Mouse (Mus musculus) embryonic facial prominence, embryonic 14.5 days (tissue): Measurements from ENCODE around the gene Gm28036. TPM values are rescaled to one million over a fixed set of nuclear protein-coding genes. Genes with fewer than 3 reads are reported as not detected.
A peak's percentile ranks its signal among the peaks of the same experiment; 100 is the strongest.

Experiments used
- ATAC-seq: fragments of 200-750 bp; cut with Nextera tagmentation; 2 replicates; pipeline ENCODE4 v1.8.0; 2017; ENCODE audit warnings: low read depth, moderate number of reproducible peaks, moderate TSS enrichment
- DNase-seq: peaks from one replicate; pipeline ENCODE4 v3.0.0-alpha.2; 2015; ENCODE audit warnings: low spot score
- H3K27ac ChIP-seq: fragments of 300-500 bp; sonication (generic); replicated peaks from 2 replicates; pipeline ENCODE4 v1.5.1; 2014; ENCODE audit warnings: low read depth, mild to moderate bottlenecking, low read length, moderate library complexity
- H3K27me3 ChIP-seq: fragments of 300-500 bp; sonication (generic); replicated peaks from 2 replicates; pipeline ENCODE4 v1.6.1; 2014; ENCODE audit warnings: low read length; ENCODE audit not compliant: control insufficient read depth, insufficient read depth
- H3K36me3 ChIP-seq: fragments of 300-500 bp; sonication (generic); 2 replicates; pipeline ENCODE4 v1.6.1; 2014; ENCODE audit warnings: low read length, mixed read lengths; ENCODE audit not compliant: control insufficient read depth, insufficient read depth
- H3K4me1 ChIP-seq: fragments of 300-500 bp; sonication (generic); 2 replicates; pipeline ENCODE4 v1.6.1; 2014; ENCODE audit warnings: antibody characterized with exemption, low read length; ENCODE audit not compliant: control insufficient read depth, insufficient read depth
- H3K4me2 ChIP-seq: fragments of 300-500 bp; sonication (generic); 2 replicates; pipeline ENCODE4 v1.6.1; 2014; ENCODE audit warnings: low read depth, mild to moderate bottlenecking, low read length, moderate library complexity, mixed read lengths
- H3K4me3 ChIP-seq: fragments of 300-500 bp; sonication (generic); 2 replicates; pipeline ENCODE4 v1.5.1; 2014; ENCODE audit warnings: low read depth, mild to moderate bottlenecking, low read length
- H3K9ac ChIP-seq: fragments of 300-500 bp; sonication (generic); 2 replicates; pipeline ENCODE4 v1.6.1; 2014; ENCODE audit warnings: low read depth, mild to moderate bottlenecking, low read length, moderate library complexity, mixed read lengths
- H3K9me3 ChIP-seq: fragments of 300-500 bp; sonication (generic); 2 replicates; pipeline ENCODE4 v1.6.1; 2016; ENCODE audit warnings: low read length; ENCODE audit not compliant: control insufficient read depth
- WGBS: fragments of 180-500 bp; shearing (Covaris S2); extraction: QIAGEN DNeasy Blood & Tissue Kit; methylation state at CpG from one replicate; pipeline ENCODE4 v1.1.7; 2014; 5-methylcytosine and 5-hydroxymethylcytosine counted together
- polyA plus RNA-seq: library from polyadenylated mRNA; unstranded; fragments of >200 nt; fragmentation: Nextera tagmentation; extraction: Ambion mirVana; gene quantifications from 2 replicates; pipeline ENCODE4 v1.2.1, GENCODE M21; 2014

The Gm28036 gene
- polyA plus RNA-seq, 1 experiment from 2014 or later: 10.6 TPM

GRCm38 (mm10) chr2:156110627-156111357 is 16.1 kb downstream of the Gm28036 start:
- under 1% methylated on average over 16 of the region's 16 CpGs for WGBS

GRCm38 (mm10) chr2:156091926-156092325 is 35.0 kb downstream of the Gm28036 start:
- no peak overlapping the region for H3K9ac ChIP-seq
- H3K9me3 ChIP-seq: no peaks in the 10 kb centered on the region
- 66% methylated on average over 5 of the region's 5 CpGs for WGBS
- H3K4me3 ChIP-seq: no peak overlapping the region
- no peak overlapping the region for H3K4me2 ChIP-seq
- ATAC-seq (no peak), DNase-seq (no peak)
- peaks cover 33% of the 10 kb centered on the region for H3K36me3 ChIP-seq
- no peaks in the 10 kb centered on the region for H3K4me1 ChIP-seq
- no peaks in the 10 kb centered on the region for H3K27me3 ChIP-seq
- no peak overlapping the region for H3K27ac ChIP-seq

More at GRCm38 (mm10) chr2:156110627-156111357, 16.1 kb downstream of the Gm28036 start:
- ATAC-seq: peak; percentile 75
- Histone ChIP-seq H3K9me3 (no peaks in the 10 kb centered on the region), H3K4me1 (peaks cover 14% of the 10 kb centered on the region), H3K36me3 (0 out of 2 replicates have a peak, but pooled peaks cover 6% of the 10 kb centered on the region), H3K27me3 (no peaks in the 10 kb centered on the region), H3K27ac (peak overlapping the region; percentile 94), H3K4me2 (peak overlapping the region; percentile 64), H3K4me3 (peak overlapping the region; percentile 89), H3K9ac (peak overlapping the region; percentile 98)
- peak; percentile 69 for DNase-seq

GRCm38 (mm10) chr2:156089799-156090198 is 37.1 kb downstream of the Gm28036 start:
- Histone ChIP-seq H3K4me3 (no peak overlapping the region), H3K27me3 (no peaks in the 10 kb centered on the region), H3K9ac (no peak overlapping the region), H3K4me1 (no peaks in the 10 kb centered on the region), H3K4me2 (no peak overlapping the region), H3K9me3 (no peaks in the 10 kb centered on the region), H3K36me3 (peaks cover 13% of the 10 kb centered on the region), H3K27ac (no peak overlapping the region)
- ATAC-seq (no peak), DNase-seq (no peak)
- WGBS: 89% methylated on average over 1 of the region's 1 CpGs

- no peak for ATAC-seq
- Histone ChIP-seq H3K27ac (no peak overlapping the region), H3K9me3 (no peaks in the 10 kb centered on the region), H3K27me3 (no peaks in the 10 kb centered on the region), H3K4me2 (no peak overlapping the region), H3K4me1 (no peaks in the 10 kb centered on the region), H3K9ac (no peak overlapping the region), H3K4me3 (no peak overlapping the region), H3K36me3 (peaks cover 13% of the 10 kb centered on the region)
- WGBS: 89% methylated on average over 7 of the region's 7 CpGs
- DNase-seq: no peak
Measured at GRCm38 (mm10) chr2:156087391-156088110, 39.3 kb downstream of the Gm28036 start.

GRCm38 (mm10) chr2:156084541-156084940 is 42.4 kb downstream of the Gm28036 start:
- H3K9ac ChIP-seq: no peak overlapping the region
- H3K27ac ChIP-seq: no peak overlapping the region
- no peak overlapping the region for H3K4me3 ChIP-seq
- DNase-seq: no peak
- no peaks in the 10 kb centered on the region for H3K4me1 ChIP-seq
- WGBS: 86% methylated on average over 3 of the region's 3 CpGs
- no peaks in the 10 kb centered on the region for H3K27me3 ChIP-seq
- no peak overlapping the region for H3K4me2 ChIP-seq
- H3K36me3 ChIP-seq: peaks cover 2% of the 10 kb centered on the region; the same call in 1 of the 2 replicates
- H3K9me3 ChIP-seq: no peaks in the 10 kb centered on the region
- ATAC-seq: no peak

- no peak for DNase-seq
- H3K4me2 ChIP-seq: no peak overlapping the region
Measured at GRCm38 (mm10) chr2:156080391-156080790, 46.5 kb downstream of the Gm28036 start.

GRCm38 (mm10) chr2:156079674-156080073 is 47.2 kb downstream of the Gm28036 start:
- DNase-seq (no peak), ATAC-seq (no peak)
- Histone ChIP-seq H3K4me3 (no peak overlapping the region), H3K27me3 (no peaks in the 10 kb centered on the region), H3K27ac (no peak overlapping the region), H3K4me2 (no peak overlapping the region), H3K4me1 (no peaks in the 10 kb centered on the region), H3K36me3 (peaks cover 41% of the 10 kb centered on the region), H3K9ac (no peak overlapping the region), H3K9me3 (no peaks in the 10 kb centered on the region)
- WGBS: 42% methylated on average over 4 of the region's 4 CpGs

More at GRCm38 (mm10) chr2:156080391-156080790, 46.5 kb downstream of the Gm28036 start:
- H3K4me1 ChIP-seq: no peaks in the 10 kb centered on the region
- WGBS: 90% methylated on average over 7 of the region's 7 CpGs
- ATAC-seq: no peak
- no peak overlapping the region for H3K4me3 ChIP-seq
- H3K9me3 ChIP-seq: no peaks in the 10 kb centered on the region
- H3K27ac ChIP-seq: no peak overlapping the region
- no peak overlapping the region for H3K9ac ChIP-seq
- H3K27me3 ChIP-seq: no peaks in the 10 kb centered on the region
- peaks cover 33% of the 10 kb centered on the region for H3K36me3 ChIP-seq

- no peaks in the 10 kb centered on the region for H3K9me3 ChIP-seq
- peaks cover 46% of the 10 kb centered on the region for H3K36me3 ChIP-seq
- no peak overlapping the region for H3K27ac ChIP-seq
- H3K4me3 ChIP-seq: no peak overlapping the region
- WGBS: 84% methylated on average over 8 of the region's 8 CpGs
- DNase-seq (no peak), ATAC-seq (no peak)
- no peak overlapping the region for H3K9ac ChIP-seq
- no peak overlapping the region for H3K4me2 ChIP-seq
- H3K4me1 ChIP-seq: no peaks in the 10 kb centered on the region
- no peaks in the 10 kb centered on the region for H3K27me3 ChIP-seq
Measured at GRCm38 (mm10) chr2:156079183-156079560, 47.7 kb downstream of the Gm28036 start.
